Mouse (Mus musculus) neural tube, embryonic 15.5 days (tissue): ENCODE measurements around the gene Card9. TPM values are rescaled to one million over a fixed set of nuclear protein-coding genes. Genes with fewer than 3 reads are reported as not detected.
A peak's percentile ranks its signal among the peaks of the same experiment; 100 is the strongest.

Source experiments
- ATAC-seq: fragments of 200-750 bp; cut with Nextera tagmentation; 2 replicates; pipeline ENCODE4 v1.8.0; 2017; ENCODE audit warnings: mild to moderate bottlenecking, moderate TSS enrichment, moderate library complexity; ENCODE audit not compliant: low FRiP score
- H3K27ac ChIP-seq: fragments of 300-500 bp; sonication (generic); replicated peaks from 2 replicates; pipeline ENCODE4 v1.5.1; 2015; ENCODE audit warnings: mild to moderate bottlenecking, inconsistent platforms
- H3K27me3 ChIP-seq: fragments of 300-500 bp; sonication (generic); replicated peaks from 2 replicates; pipeline ENCODE4 v1.6.1; 2015; ENCODE audit warnings: inconsistent platforms
- H3K36me3 ChIP-seq: fragments of 300-500 bp; sonication (generic); 2 replicates; pipeline ENCODE4 v1.6.1; 2015; ENCODE audit warnings: inconsistent platforms
- H3K4me1 ChIP-seq: fragments of 300-500 bp; sonication (generic); 2 replicates; pipeline ENCODE4 v1.6.1; 2015; ENCODE audit warnings: inconsistent platforms
- H3K4me2 ChIP-seq: fragments of 300-500 bp; sonication (generic); 2 replicates; pipeline ENCODE4 v1.6.1; 2015; ENCODE audit warnings: inconsistent platforms, mild to moderate bottlenecking, moderate library complexity
- H3K4me3 ChIP-seq: fragments of 300-500 bp; sonication (generic); replicated peaks from 2 replicates; pipeline ENCODE4 v1.5.1; 2015; ENCODE audit warnings: mild to moderate bottlenecking, inconsistent platforms
- H3K9ac ChIP-seq: fragments of 300-500 bp; sonication (generic); replicated peaks from 2 replicates; pipeline ENCODE4 v1.6.1; 2015; ENCODE audit warnings: mild to moderate bottlenecking, inconsistent platforms
- H3K9me3 ChIP-seq: fragments of 300-500 bp; sonication (generic); replicated peaks from 2 replicates; pipeline ENCODE4 v1.6.1; 2016; ENCODE audit warnings: inconsistent platforms
- WGBS: fragments of 180-500 bp; shearing (Covaris S2); methylation state at CpG from one replicate; pipeline ENCODE4 v1.1.7; 2015; ENCODE audit warnings: mixed read lengths; 5-methylcytosine and 5-hydroxymethylcytosine counted together
- polyA plus RNA-seq: library from polyadenylated mRNA; unstranded; fragments of >200 nt; fragmentation: Nextera tagmentation; extraction: Ambion mirVana; gene quantifications from 2 replicates; pipeline ENCODE4 v1.2.1, GENCODE M21; 2015

Gene Card9
- polyA plus RNA-seq, 1 experiment from 2014 or later = 2.1 TPM

DNA sequence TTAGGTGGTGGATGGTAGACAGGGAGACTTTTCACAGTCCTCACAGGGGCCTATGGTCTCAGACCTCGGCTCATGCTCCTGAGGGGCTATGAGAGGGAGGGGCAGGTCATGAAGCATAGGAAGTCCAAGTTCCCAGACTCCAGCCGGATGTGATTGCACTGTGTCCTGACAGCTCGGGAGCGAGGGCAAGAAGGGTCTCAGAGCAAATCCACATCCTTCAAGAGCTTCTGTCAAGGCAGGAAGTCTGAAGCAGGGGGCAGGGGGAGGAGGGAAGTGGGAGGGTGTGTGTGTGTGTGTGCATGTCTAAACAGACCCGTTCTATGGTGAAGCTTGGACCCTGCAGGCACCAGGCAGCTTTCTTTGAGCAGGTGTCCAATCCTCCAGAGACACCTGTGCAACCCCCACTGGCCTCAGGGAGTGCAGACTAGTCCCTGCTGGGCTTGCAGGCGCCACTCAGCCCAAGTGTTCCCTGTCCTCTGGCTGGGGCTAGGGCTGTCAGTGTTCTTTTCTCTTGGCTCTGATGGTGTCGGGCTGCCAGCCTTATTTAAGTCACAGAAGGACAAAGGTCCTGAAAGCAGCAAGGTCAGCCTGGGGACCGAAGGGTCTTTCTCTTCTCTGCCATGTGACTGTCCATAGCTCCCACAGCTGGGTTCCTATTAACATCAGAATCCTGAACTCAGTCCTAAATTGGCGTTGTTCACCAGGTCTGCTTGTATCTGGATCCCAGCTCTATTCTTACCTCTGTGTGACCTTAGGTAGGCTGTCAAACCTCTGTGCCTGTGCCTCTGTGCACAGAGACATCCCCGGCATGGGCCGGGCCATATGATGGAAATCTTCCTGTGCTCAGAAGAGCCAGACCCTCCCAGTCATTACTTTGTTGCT is 17.9 kb downstream of the Card9 start:
- H3K36me3 ChIP-seq = peaks cover 82% of the 10 kb centered on the region

DNA sequence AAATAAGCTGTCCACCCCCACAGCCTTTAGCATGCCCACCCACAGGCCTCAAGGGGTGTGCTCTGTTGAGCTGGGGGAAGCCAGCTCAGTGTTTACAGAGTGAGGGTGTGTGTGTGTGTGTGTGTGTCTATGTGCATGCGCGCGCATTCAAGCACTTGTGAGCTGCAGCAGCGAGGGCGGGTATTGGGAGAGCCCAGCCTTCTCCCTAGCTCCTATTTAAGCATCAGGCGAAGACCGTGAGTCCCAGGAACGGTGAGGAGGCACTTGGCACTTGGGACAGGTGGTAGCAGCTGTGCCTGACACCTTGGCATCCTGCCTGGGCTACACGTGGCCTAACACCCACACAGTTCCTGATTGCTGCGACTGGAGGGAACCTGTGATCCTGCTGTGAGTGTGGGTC is 18.7 kb downstream of the Card9 start:
- Histone ChIP-seq H3K36me3 (peaks cover 74% of the 10 kb centered on the region), H3K9ac (no peak overlapping the region), H3K27me3 (no peaks in the 10 kb centered on the region), H3K4me2 (no peak overlapping the region), H3K9me3 (no peaks in the 10 kb centered on the region), H3K4me3 (no peak overlapping the region), H3K27ac (peak overlapping the region; percentile 33; the same call in 1 of the 2 replicates), H3K4me1 (0 out of 2 replicates have a peak, but pooled peaks cover 7% of the 10 kb centered on the region)
- no peak for ATAC-seq
- 78% methylated on average over 10 of the region's 10 CpGs for WGBS

More for the DNA sequence above, 17.9 kb downstream of the Card9 start:
- Histone ChIP-seq H3K9ac (no peak overlapping the region), H3K4me3 (no peak overlapping the region), H3K9me3 (no peaks in the 10 kb centered on the region), H3K4me2 (no peak overlapping the region), H3K27ac (peak overlapping the region; percentile 33; the same call in 1 of the 2 replicates), H3K4me1 (peaks cover 7% of the 10 kb centered on the region; the same call in 1 of the 2 replicates), H3K27me3 (no peaks in the 10 kb centered on the region)
- 80% methylated on average over 11 of the region's 11 CpGs for WGBS
- ATAC-seq = no peak

DNA sequence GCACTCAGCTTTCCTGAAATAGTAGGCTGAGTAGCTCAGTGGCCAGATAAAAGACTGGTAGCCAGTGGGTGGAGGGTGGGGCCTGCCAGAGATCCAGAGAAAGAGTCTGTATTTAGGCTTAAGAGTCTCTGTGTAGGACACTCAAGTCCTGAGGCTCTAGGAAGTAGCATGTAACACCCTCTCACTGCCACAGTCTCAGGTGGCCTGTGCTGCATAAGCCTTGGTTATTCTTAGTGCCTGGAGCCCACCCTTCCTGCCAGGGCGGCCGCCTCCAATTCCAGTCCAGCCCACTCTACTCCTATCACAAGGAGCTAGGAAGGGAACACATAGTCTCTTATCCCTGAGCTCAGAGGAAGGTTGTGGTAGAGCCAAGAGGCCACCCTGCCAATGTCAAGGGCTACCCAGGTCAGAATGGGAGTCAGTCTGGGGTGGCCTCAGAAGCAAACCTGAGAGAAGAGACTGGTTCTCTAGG is 19.2 kb downstream of the Card9 start:
- no peak overlapping the region for H3K4me3 ChIP-seq
- H3K9ac ChIP-seq = no peak overlapping the region
- no peak overlapping the region for H3K4me2 ChIP-seq
- peaks cover 70% of the 10 kb centered on the region for H3K36me3 ChIP-seq
- 0 out of 2 replicates have a peak, but pooled peaks cover 7% of the 10 kb centered on the region for H3K4me1 ChIP-seq
- peak overlapping the region; percentile 13; the same call in 1 of the 2 replicates for H3K27ac ChIP-seq
- WGBS = 91% methylated on average over 2 of the region's 2 CpGs
- no peak for ATAC-seq
- H3K9me3 ChIP-seq = no peaks in the 10 kb centered on the region
- no peaks in the 10 kb centered on the region for H3K27me3 ChIP-seq

DNA sequence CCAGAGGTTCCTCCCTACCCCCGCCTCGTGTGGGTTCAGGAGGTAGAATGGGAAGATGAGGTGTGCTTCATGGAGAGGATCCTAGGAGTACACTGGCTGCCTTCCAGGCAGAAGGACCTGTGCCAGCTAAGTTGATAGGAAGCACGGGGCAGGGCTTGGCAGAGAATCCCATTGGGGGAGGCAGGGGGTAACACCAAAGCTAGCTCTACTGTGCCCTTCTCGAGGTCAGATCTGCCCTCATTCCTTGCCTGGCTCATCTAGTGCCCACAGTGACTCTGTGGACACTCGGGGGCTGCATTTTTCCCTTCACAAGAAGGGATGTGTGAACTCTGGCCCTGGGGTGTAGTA is 21.5 kb downstream of the Card9 start:
- Histone ChIP-seq H3K9me3 (no peaks in the 10 kb centered on the region), H3K27me3 (no peaks in the 10 kb centered on the region), H3K4me2 (no peak overlapping the region), H3K4me1 (0 out of 2 replicates have a peak, but pooled peaks cover 7% of the 10 kb centered on the region), H3K36me3 (peaks cover 49% of the 10 kb centered on the region), H3K9ac (no peak overlapping the region), H3K27ac (no peak overlapping the region), H3K4me3 (no peak overlapping the region)
- WGBS = 88% methylated on average over 5 of the region's 5 CpGs
- ATAC-seq = no peak

DNA sequence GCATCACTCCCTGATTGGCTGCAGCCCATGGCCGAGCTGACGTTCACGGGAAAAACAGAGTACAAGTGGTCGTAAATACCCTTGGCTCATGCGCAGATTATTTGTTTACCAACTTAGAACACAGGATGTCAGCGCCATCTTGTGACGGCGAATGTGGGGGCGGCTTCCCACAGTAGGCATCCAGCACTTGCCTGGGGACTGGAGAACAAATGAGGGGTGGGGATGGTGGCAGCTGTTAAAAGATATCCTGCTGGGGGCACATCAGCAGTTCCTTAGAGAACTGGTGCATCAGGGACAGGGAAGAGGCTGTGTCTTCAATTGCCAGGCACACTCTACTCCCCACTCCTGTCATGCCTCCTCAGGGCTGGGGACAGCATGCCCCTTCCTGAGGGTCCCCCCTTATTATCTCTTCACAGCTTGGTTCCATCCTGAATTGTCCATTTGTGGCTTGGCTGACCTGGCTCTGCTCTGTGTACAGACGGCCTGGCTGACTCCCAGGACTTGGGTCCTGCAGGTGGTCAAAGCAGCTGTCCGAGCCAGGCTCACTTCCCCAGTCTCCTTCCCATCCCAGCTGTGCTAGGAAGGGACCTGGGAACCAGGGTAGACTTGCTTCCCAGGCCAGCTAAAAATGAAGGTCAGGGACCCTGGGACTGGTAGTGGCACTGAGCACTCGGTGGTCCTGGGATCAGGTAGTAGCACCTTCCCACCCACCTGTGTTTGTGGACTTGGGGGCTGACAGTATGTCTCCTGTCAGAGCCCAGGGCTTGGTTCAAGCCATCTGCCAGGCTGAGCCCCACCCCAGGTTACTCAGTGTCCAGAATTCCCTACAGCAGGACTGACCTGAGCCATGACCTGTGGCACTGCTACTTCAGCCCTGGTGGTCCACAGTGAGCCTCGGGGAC is 22.2 kb downstream of the Card9 start:
- no peak overlapping the region for H3K9ac ChIP-seq

DNA sequence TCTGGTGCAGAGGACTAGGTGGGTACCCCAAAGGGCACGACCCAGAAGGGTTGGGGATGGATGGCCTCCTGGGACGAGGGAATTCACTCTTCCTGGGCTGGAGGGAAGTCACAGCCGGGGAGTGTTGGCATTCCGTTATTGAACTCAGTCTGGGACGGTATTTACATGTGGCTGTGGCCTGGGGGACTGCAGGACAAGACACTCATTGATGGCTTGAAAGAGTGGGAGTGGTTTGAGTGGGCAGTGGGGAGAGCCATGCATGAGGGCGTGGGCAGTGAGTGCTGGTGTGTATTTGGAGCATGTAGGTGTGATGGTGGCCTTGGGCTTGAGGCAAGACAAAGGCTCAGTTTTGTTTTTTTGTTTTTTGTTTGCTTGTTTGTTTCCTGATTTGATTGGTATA is 30.0 kb downstream of the Card9 start:
- Histone ChIP-seq H3K36me3 (peaks cover 58% of the 10 kb centered on the region), H3K4me3 (0 out of 2 replicates have a peak overlapping the region, but pooled peaks have one; percentile 6), H3K9me3 (no peaks in the 10 kb centered on the region), H3K4me2 (peak overlapping the region; percentile 28), H3K9ac (0 out of 2 replicates have a peak overlapping the region, but pooled peaks have one; percentile 10), H3K27ac (peak overlapping the region; percentile 71), H3K27me3 (no peaks in the 10 kb centered on the region), H3K4me1 (0 out of 2 replicates have a peak, but pooled peaks cover 3% of the 10 kb centered on the region)
- WGBS = 74% methylated on average over 6 of the region's 6 CpGs
- peak; percentile 68 for ATAC-seq

More for the DNA sequence above, 22.2 kb downstream of the Card9 start:
- H3K4me1 ChIP-seq = 0 out of 2 replicates have a peak, but pooled peaks cover 7% of the 10 kb centered on the region
- ATAC-seq = no peak; the same call in 1 of the 2 replicates
- H3K4me3 ChIP-seq = no peak overlapping the region
- peaks cover 45% of the 10 kb centered on the region for H3K36me3 ChIP-seq
- H3K27ac ChIP-seq = no peak overlapping the region
- no peaks in the 10 kb centered on the region for H3K9me3 ChIP-seq
- H3K4me2 ChIP-seq = no peak overlapping the region
- H3K27me3 ChIP-seq = no peaks in the 10 kb centered on the region
- WGBS = 57% methylated on average over 9 of the region's 13 CpGs

DNA sequence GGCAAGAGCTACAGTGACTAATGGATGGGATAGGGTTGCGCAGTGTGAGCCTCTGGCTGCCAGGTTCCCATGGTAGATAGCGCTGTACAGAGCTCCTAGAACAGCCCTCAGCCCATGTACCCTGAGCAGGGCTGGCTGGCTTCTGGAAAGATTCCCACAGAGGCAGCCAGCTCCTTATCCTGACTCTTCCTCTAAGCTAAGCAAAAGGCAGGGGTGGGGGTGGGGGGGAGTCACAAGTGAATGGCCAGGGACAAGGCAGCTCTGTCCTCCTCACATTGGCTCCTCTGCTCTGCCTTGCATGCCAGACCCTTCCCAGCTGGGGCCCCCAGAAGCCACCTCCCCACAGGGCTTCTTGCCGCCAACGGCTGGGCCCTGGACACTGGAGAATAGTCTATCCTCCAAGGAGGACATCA is 30.7 kb downstream of the Card9 start:
- Histone ChIP-seq H3K36me3 (peaks cover 64% of the 10 kb centered on the region), H3K9ac (no peak overlapping the region), H3K4me2 (peak overlapping the region; percentile 28), H3K27ac (peak overlapping the region; percentile 71), H3K27me3 (no peaks in the 10 kb centered on the region), H3K4me1 (0 out of 2 replicates have a peak, but pooled peaks cover 6% of the 10 kb centered on the region), H3K4me3 (0 out of 2 replicates have a peak overlapping the region, but pooled peaks have one; percentile 6), H3K9me3 (no peaks in the 10 kb centered on the region)
- 89% methylated on average over 4 of the region's 4 CpGs for WGBS
- ATAC-seq = peak; percentile 79

DNA sequence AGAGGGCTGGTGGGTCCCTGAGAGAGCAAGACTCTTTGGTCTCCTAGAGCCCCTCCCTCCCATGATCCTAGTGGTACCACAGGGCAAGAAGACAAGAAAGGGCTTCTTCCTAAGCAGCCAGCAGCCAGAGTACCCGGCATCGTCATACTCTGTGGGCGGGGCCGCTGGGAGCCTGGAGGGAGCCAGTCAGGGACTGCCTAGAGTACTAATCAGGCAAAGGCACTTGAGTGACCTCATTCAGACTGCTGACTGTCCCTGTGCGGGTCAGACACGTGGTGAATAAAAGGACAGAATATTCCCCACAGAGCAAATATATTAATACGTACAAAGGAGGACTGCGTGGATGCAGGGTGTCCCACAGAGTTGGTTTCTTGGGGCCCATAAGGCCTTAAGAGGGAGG is 31.3 kb downstream of the Card9 start:
- Histone ChIP-seq H3K9me3 (no peaks in the 10 kb centered on the region), H3K27me3 (no peaks in the 10 kb centered on the region), H3K36me3 (peaks cover 71% of the 10 kb centered on the region), H3K9ac (no peak overlapping the region), H3K4me1 (0 out of 2 replicates have a peak, but pooled peaks cover 6% of the 10 kb centered on the region), H3K27ac (peak overlapping the region; percentile 71), H3K4me3 (no peak overlapping the region), H3K4me2 (no peak overlapping the region)
- WGBS = 43% methylated on average over 8 of the region's 8 CpGs
- peak; percentile 65 for ATAC-seq

DNA sequence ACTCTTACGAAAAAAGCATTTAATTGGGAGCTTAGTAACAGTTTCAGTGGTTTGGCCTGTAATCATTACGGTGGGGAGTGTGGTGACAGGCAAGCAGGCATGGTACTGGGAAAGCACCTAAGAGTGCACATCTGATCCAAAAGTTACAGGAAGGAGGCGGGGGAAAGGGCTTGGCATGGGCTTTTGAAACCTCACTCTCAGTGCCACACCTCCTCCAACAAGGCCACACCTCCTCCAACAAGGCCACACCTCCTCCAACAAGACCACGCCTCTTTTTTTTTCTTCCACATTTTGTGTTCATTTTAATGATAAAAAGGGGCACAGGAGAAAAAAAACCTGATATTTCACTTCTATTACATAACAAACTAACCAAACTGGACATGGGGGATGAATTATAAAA is 32.9 kb downstream of the Card9 start:
- Histone ChIP-seq H3K9ac (no peak overlapping the region), H3K36me3 (peaks cover 85% of the 10 kb centered on the region), H3K9me3 (no peaks in the 10 kb centered on the region), H3K4me3 (no peak overlapping the region), H3K27me3 (no peaks in the 10 kb centered on the region), H3K27ac (no peak overlapping the region), H3K4me1 (0 out of 2 replicates have a peak, but pooled peaks cover 6% of the 10 kb centered on the region), H3K4me2 (no peak overlapping the region)
- no peak for ATAC-seq
- WGBS = 93% methylated on average over 4 of the region's 4 CpGs

DNA sequence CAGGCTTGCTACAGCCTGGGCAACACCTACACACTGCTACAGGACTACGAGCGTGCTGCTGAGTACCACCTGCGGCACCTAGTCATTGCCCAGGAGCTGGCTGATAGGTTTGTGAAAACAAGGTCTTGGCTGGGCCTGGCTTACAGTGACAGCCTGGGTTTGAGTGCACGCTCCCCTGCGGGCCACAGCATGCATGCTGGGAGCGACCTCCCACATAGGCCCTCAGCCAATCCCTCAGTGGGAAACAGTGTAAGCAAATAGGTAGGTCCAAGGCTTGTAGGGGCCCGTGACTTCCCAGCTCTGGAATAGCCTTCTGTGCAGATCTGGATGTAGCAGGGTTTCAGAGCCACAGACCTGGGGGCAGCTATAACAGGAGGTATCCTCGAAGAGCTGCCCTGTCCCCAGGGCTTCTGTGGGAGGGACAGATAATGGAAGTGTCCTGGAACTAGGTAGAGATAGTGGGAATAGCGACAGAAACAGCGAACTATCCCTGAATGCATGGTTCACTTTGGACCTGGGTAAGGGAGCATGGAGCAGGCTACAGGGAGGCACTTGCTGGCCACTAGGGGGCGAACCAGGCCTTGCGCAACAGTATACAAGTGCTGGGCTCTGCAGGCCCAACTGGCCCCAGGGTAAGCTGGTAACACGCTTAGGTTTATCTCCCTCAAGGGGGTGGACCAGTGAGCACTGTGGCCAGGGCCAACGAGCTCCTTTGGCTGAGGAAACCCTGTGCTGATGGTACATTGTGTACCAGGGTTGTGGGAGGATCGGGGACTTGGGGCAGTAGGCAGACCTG is 35.1 kb downstream of the Card9 start:
- Histone ChIP-seq H3K4me1 (peaks cover 20% of the 10 kb centered on the region), H3K27me3 (no peaks in the 10 kb centered on the region), H3K4me3 (no peak overlapping the region), H3K27ac (no peak overlapping the region), H3K4me2 (no peak overlapping the region), H3K9ac (no peak overlapping the region), H3K36me3 (peaks cover 73% of the 10 kb centered on the region), H3K9me3 (no peaks in the 10 kb centered on the region)
- no peak for ATAC-seq
- 70% methylated on average over 15 of the region's 15 CpGs for WGBS
